Mouse (Mus musculus) CD4-positive naive resting alpha-beta T cell, adult 57 days (primary cell): ENCODE results near the gene Kmt5b. TPM values are rescaled to one million over a fixed set of nuclear protein-coding genes. Genes with fewer than 3 reads are reported as not detected.

Experiments
- total RNA-seq: library from RNA; stranded (reverse); gene quantifications from one replicate; pipeline ENCODE4 v1.2.4, GENCODE M21; 2023

Gene Kmt5b
- total RNA-seq, result 169 TPM

DNA sequence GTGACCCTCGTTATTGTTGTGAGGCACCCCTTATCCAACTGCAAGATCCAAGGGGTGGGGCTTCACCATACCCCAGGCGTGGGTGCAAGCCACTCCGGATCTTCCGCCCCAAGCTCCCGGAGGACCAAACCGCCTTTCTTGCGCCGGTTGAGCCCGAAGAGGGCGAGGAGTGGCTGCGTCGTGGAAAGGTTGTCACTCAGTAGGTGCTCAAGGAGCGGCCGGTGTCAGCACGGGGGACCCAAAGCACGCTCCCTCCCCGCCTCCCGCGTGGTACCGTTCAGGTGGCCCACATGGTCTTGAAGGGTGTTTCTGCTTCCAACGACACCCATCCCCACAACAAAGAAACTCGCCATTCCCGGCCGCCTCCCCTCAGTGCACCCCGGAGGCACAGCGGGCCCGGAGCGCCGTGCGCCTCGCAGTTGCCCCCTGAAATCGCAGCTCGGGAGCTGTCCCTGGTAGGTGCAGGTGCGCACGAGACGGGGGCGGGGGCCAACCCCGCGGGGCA is at the start of gene Kmt5b:
Kmt5b (plus strand) TSS at position 146 of the 505 bp plus-strand sequence.

GRCm38 (mm10) chr19:3851502-3851962 is 84.3 kb downstream of the Kmt5b start, which contains the start of gene Chka:
Gene Chka, plus strand, starts transcription at chr19:3851773.

Other genes with a start within 250 kb of the Kmt5b start
- gene Ppp6r3, start 191.7 kb upstream of the Kmt5b start, total RNA-seq, result 146 TPM
- gene Lrp5, start 80.9 kb upstream of the Kmt5b start, total RNA-seq, result 8.2 TPM
- gene 1810055G02Rik, start 59.1 kb upstream of the Kmt5b start, total RNA-seq, result 6.4 TPM
- gene Chka, start 84.4 kb downstream of the Kmt5b start, total RNA-seq, result 62.4 TPM
- 58.1 TPM for gene Tcirg1, start 139.7 kb downstream of the Kmt5b start, total RNA-seq
- 53.0 TPM for gene Ndufs8, start 145.4 kb downstream of the Kmt5b start, total RNA-seq
- gene Aldh3b1, start 162.4 kb downstream of the Kmt5b start, total RNA-seq, result 0.86 TPM
- 27.8 TPM for gene Unc93b1, start 167.8 kb downstream of the Kmt5b start, total RNA-seq
- gene Aldh3b3, start 191.2 kb downstream of the Kmt5b start, total RNA-seq, result not detected
- not detected for gene Aldh3b2, start 204.9 kb downstream of the Kmt5b start, total RNA-seq
- gene Acy3, start 219.1 kb downstream of the Kmt5b start, total RNA-seq, result not detected
- not detected for gene Tbx10, start 225.3 kb downstream of the Kmt5b start, total RNA-seq
- gene Nudt8, start 233.2 kb downstream of the Kmt5b start, total RNA-seq, result 9.0 TPM
- 1.7 TPM for gene Gm49405, start 233.2 kb downstream of the Kmt5b start, total RNA-seq
- 3.0 TPM for gene Doc2g, start 235.9 kb downstream of the Kmt5b start, total RNA-seq
- gene Ndufv1, start 245.4 kb downstream of the Kmt5b start, total RNA-seq, result 85.1 TPM